Mouse (Mus musculus) kidney, embryonic 14.5 days (tissue): ENCODE measurements around the gene C9. TPM values are rescaled to one million over a fixed set of nuclear protein-coding genes. Genes with fewer than 3 reads are reported as not detected.

Experiments
- ATAC-seq: fragments of 200-750 bp; cut with Nextera tagmentation; 2 replicates; pipeline ENCODE4 v1.8.0; 2017; ENCODE audit warnings: moderate number of reproducible peaks, mild to moderate bottlenecking, moderate TSS enrichment, moderate library complexity; ENCODE audit not compliant: low FRiP score, low TSS enrichment
- H3K27ac ChIP-seq: fragments of 300-500 bp; sonication (generic); 2 replicates; pipeline ENCODE4 v1.5.1; 2014; ENCODE audit warnings: low read depth, mild to moderate bottlenecking, low read length, moderate library complexity, mixed read lengths
- H3K27me3 ChIP-seq: fragments of 300-500 bp; sonication (generic); 2 replicates; pipeline ENCODE4 v1.6.1; 2014; ENCODE audit warnings: mild to moderate bottlenecking, low read length; ENCODE audit not compliant: control insufficient read depth, insufficient read depth
- H3K36me3 ChIP-seq: fragments of 300-500 bp; sonication (generic); 2 replicates; pipeline ENCODE4 v1.6.1; 2014; ENCODE audit warnings: low read length, mixed read lengths; ENCODE audit not compliant: control insufficient read depth, insufficient read depth
- H3K4me1 ChIP-seq: fragments of 300-500 bp; sonication (generic); 2 replicates; pipeline ENCODE4 v1.6.1; 2014; ENCODE audit warnings: low read length, mixed read lengths; ENCODE audit not compliant: control insufficient read depth, insufficient read depth
- H3K4me2 ChIP-seq: fragments of 300-500 bp; sonication (generic); replicated peaks from 2 replicates; pipeline ENCODE4 v1.6.1; 2014; ENCODE audit warnings: low read depth, mild to moderate bottlenecking, low read length
- H3K4me3 ChIP-seq: fragments of 300-500 bp; sonication (generic); 2 replicates; pipeline ENCODE4 v1.5.1; 2014; ENCODE audit warnings: mild to moderate bottlenecking, low read length
- H3K9ac ChIP-seq: fragments of 300-500 bp; sonication (generic); 2 replicates; pipeline ENCODE4 v1.6.1; 2014; ENCODE audit warnings: low read depth, mild to moderate bottlenecking, low read length, moderate library complexity
- H3K9me3 ChIP-seq: fragments of 300-500 bp; sonication (generic); 2 replicates; pipeline ENCODE4 v1.6.1; 2016; ENCODE audit warnings: low read length; ENCODE audit not compliant: control insufficient read depth
- WGBS: fragments of 180-500 bp; shearing (Covaris S2); extraction: QIAGEN DNeasy Blood & Tissue Kit; methylation state at CpG from one replicate; pipeline ENCODE4 v1.1.7; 2014; 5-methylcytosine and 5-hydroxymethylcytosine counted together
- polyA plus RNA-seq: library from polyadenylated mRNA; unstranded; fragments of >200 nt; fragmentation: Nextera tagmentation; extraction: Ambion mirVana; gene quantifications from 2 replicates; pipeline ENCODE4 v1.2.1, GENCODE M21; 2014

Gene C9
- polyA plus RNA-seq, 1 experiment from 2014 or later = not detected

- 20% methylated on average over 1 of the region's 1 CpGs for WGBS
- ATAC-seq = peak; percentile 93
These were observed 55.7 kb downstream of the C9 start for GRCm38 (mm10) chr15:6500787-6501186.

GRCm38 (mm10) chr15:6517525-6517924, 72.4 kb downstream of the C9 start:
- Histone ChIP-seq H3K36me3 (no peaks in the 10 kb centered on the region), H3K4me2 (no peak overlapping the region), H3K9me3 (no peaks in the 10 kb centered on the region), H3K4me1 (no peaks in the 10 kb centered on the region), H3K27me3 (no peaks in the 10 kb centered on the region), H3K4me3 (no peak overlapping the region), H3K9ac (no peak overlapping the region), H3K27ac (no peak overlapping the region)
- ATAC-seq = no peak
- WGBS = 96% methylated on average over 1 of the region's 1 CpGs

More at GRCm38 (mm10) chr15:6500787-6501186, 55.7 kb downstream of the C9 start:
- H3K4me1 ChIP-seq = no peaks in the 10 kb centered on the region
- H3K9ac ChIP-seq = no peak overlapping the region
- no peaks in the 10 kb centered on the region for H3K27me3 ChIP-seq
- H3K36me3 ChIP-seq = no peaks in the 10 kb centered on the region
- H3K9me3 ChIP-seq = no peaks in the 10 kb centered on the region
- no peak overlapping the region for H3K4me3 ChIP-seq
- no peak overlapping the region for H3K4me2 ChIP-seq
- no peak overlapping the region for H3K27ac ChIP-seq

- no peak overlapping the region for H3K4me3 ChIP-seq
- ATAC-seq = no peak
- no peak overlapping the region for H3K27ac ChIP-seq
- no peak overlapping the region for H3K4me2 ChIP-seq
- H3K27me3 ChIP-seq = no peaks in the 10 kb centered on the region
- H3K9ac ChIP-seq = no peak overlapping the region
- no peaks in the 10 kb centered on the region for H3K36me3 ChIP-seq
- WGBS = 83% methylated on average over 19 of the region's 19 CpGs
- no peaks in the 10 kb centered on the region for H3K9me3 ChIP-seq
- no peaks in the 10 kb centered on the region for H3K4me1 ChIP-seq
These were observed 74.5 kb downstream of the C9 start for GRCm38 (mm10) chr15:6519417-6520255.

- no peaks in the 10 kb centered on the region for H3K36me3 ChIP-seq
- no peaks in the 10 kb centered on the region for H3K9me3 ChIP-seq
- 88% methylated on average over 10 of the region's 10 CpGs for whole genome bisulfite sequencing
- H3K4me2 ChIP-seq = no peak overlapping the region
- H3K27ac ChIP-seq = no peak overlapping the region
- no peak overlapping the region for H3K4me3 ChIP-seq
- no peak for ATAC-seq
- no peak overlapping the region for H3K9ac ChIP-seq
- no peaks in the 10 kb centered on the region for H3K27me3 ChIP-seq
- H3K4me1 ChIP-seq = no peaks in the 10 kb centered on the region
These were observed 75.5 kb downstream of the C9 start for GRCm38 (mm10) chr15:6520505-6521155.

GRCm38 (mm10) chr15:6522653-6523167, 77.6 kb downstream of the C9 start, which contains the start of gene Fyb:
Fyb (plus strand) TSS chr15:6522853.
- Histone ChIP-seq H3K27ac (no peak within 1 kb of the TSS), H3K36me3 (no peaks in the 10 kb centered on the region), H3K27me3 (no peaks in the 10 kb centered on the region), H3K4me3 (no peak within 1 kb of the TSS), H3K4me1 (no peaks in the 10 kb centered on the region), H3K9me3 (no peaks in the 10 kb centered on the region), H3K9ac (no peak within 1 kb of the TSS), H3K4me2 (no peak within 1 kb of the TSS)
- 74% methylated on average over 8 of the region's 8 CpGs for WGBS
- no peak for ATAC-seq

GRCm38 (mm10) chr15:6524801-6525200, 79.7 kb downstream of the C9 start:
- H3K9ac ChIP-seq = no peak overlapping the region
- H3K4me3 ChIP-seq = no peak overlapping the region
- H3K9me3 ChIP-seq = no peaks in the 10 kb centered on the region
- no peaks in the 10 kb centered on the region for H3K27me3 ChIP-seq
- no peaks in the 10 kb centered on the region for H3K36me3 ChIP-seq
- no peak overlapping the region for H3K4me2 ChIP-seq
- WGBS = 89% methylated on average over 2 of the region's 2 CpGs
- H3K27ac ChIP-seq = no peak overlapping the region
- no peak for ATAC-seq
- H3K4me1 ChIP-seq = no peaks in the 10 kb centered on the region

- no peak overlapping the region for H3K9ac ChIP-seq
- H3K4me1 ChIP-seq = no peaks in the 10 kb centered on the region
- 87% methylated on average over 3 of the region's 3 CpGs for WGBS
- no peak overlapping the region for H3K4me2 ChIP-seq
- no peaks in the 10 kb centered on the region for H3K9me3 ChIP-seq
- H3K27me3 ChIP-seq = no peaks in the 10 kb centered on the region
- no peak for ATAC-seq
- no peak overlapping the region for H3K27ac ChIP-seq
- H3K36me3 ChIP-seq = no peaks in the 10 kb centered on the region
- no peak overlapping the region for H3K4me3 ChIP-seq
These were observed 80.3 kb downstream of the C9 start for GRCm38 (mm10) chr15:6525386-6525785.

- WGBS = 93% methylated on average over 3 of the region's 3 CpGs
- H3K9me3 ChIP-seq = no peaks in the 10 kb centered on the region
- no peaks in the 10 kb centered on the region for H3K4me1 ChIP-seq
- no peak for ATAC-seq
- H3K36me3 ChIP-seq = no peaks in the 10 kb centered on the region
- H3K27ac ChIP-seq = no peak overlapping the region
- no peak overlapping the region for H3K9ac ChIP-seq
- H3K4me3 ChIP-seq = no peak overlapping the region
- H3K4me2 ChIP-seq = no peak overlapping the region
- H3K27me3 ChIP-seq = no peaks in the 10 kb centered on the region
These were observed 88.8 kb downstream of the C9 start for GRCm38 (mm10) chr15:6533858-6534343.

GRCm38 (mm10) chr15:6534592-6534991, 89.5 kb downstream of the C9 start:
- 82% methylated on average over 8 of the region's 8 CpGs for WGBS
- H3K4me1 ChIP-seq = no peaks in the 10 kb centered on the region
- no peak overlapping the region for H3K4me3 ChIP-seq
- ATAC-seq = no peak
- no peaks in the 10 kb centered on the region for H3K36me3 ChIP-seq
- H3K27me3 ChIP-seq = no peaks in the 10 kb centered on the region
- H3K9ac ChIP-seq = no peak overlapping the region
- no peak overlapping the region for H3K4me2 ChIP-seq
- H3K27ac ChIP-seq = no peak overlapping the region
- no peaks in the 10 kb centered on the region for H3K9me3 ChIP-seq
